ENCODE assay signal across 19 mouse cellular contexts in the genomic region with DNA sequence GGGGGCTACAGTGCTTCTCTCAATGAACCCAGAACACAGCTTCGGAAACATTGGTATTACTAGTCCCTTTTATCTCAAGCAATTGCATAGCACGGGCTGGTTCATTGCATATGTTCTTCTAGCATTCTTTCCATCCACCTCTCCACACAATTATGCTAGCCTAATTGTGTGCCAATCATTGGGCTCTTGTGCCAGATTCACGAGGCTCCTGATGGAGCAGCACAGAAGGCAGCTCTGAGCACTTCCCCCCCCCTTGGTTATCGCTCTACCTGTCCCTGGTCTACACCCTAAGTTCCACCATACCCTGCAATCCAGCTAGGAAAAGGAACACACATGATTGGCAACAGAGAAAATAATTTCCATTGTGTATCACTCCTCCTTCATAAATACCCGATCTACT. TPM values are rescaled to one million over a fixed set of nuclear protein-coding genes. Genes with fewer than 3 reads are reported as not detected.
DNase-seq lines count a peak whose midpoint lies in the region; ATAC-seq and TF ChIP-seq lines count a peak whose summit lies in the region.
"Had no signal": no experiment of that assay in that cellular context is flagged by ENCODE, and none has a peak within 500 bp of the region (broad histone marks: within the 10 kb centered on the region; RNA-seq: fewer than 3 reads in every experiment).

No protein-coding gene starts in this region.

- no peak for TF ChIP-seq CTCF in intestine, postnatal 0 days (IDR thresholded peaks at IDR 0.05; ENCODE audit: low read depth)

- intact Hi-C loops in heart, postnatal 14 days (cut with DNase I), result no loop called here

- H3K27ac ChIP-seq in intestine, postnatal 0 days (ENCODE audit: low read depth, low read length), result no peak overlapping the region
- H3K27ac ChIP-seq: embryonic facial prominence, embryonic 10.5 days; forebrain, embryonic 13.5 days; heart, adult 2 months; heart, embryonic 15.5 days; hindbrain, embryonic 15.5 days had no signal

- ATAC-seq in intestine, postnatal 0 days, result no peak
- ATAC-seq: forebrain, embryonic 13.5 days; forebrain, postnatal 0 days; inflammation-experienced regulatory T-cells, adult 6 months had no signal

- no peaks in the 10 kb centered on the region for H3K27me3 ChIP-seq in intestine, postnatal 0 days (replicated peaks; ENCODE audit: control insufficient read depth, insufficient read depth, low read length)
- H3K27me3 ChIP-seq: forebrain, embryonic 13.5 days; heart, embryonic 15.5 days; hindbrain, embryonic 15.5 days had no signal

- peak; percentile 54 for DNase-seq in cerebellum, adult 11-12 months
- no peak for DNase-seq in cerebellum, postnatal 4 days (ENCODE audit: low spot score in 2 of 2)
- DNase-seq in cerebellum, adult 8-10 months, result peak; percentile 21
- DNase-seq in cerebellum, postnatal 14 days, result peak; percentile 24 to 48
- DNase-seq in heart, postnatal 14 days, result no peak
- no peak for DNase-seq in layer of hippocampus, adult 8-10 months (ENCODE audit: low spot score in 2 of 2)
- DNase-seq: adrenal gland, postnatal 10 days; forebrain, postnatal 0 days; gastrocnemius, postnatal 14 days; heart, adult 2 months; kidney, adult 11 months had no signal

- H3K9me3 ChIP-seq in intestine, postnatal 0 days (ENCODE audit: control insufficient read depth), result no peaks in the 10 kb centered on the region
- H3K9me3 ChIP-seq: embryonic facial prominence, embryonic 10.5 days; forebrain, embryonic 13.5 days; heart, embryonic 15.5 days; hindbrain, embryonic 15.5 days had no signal

- H3K4me1 ChIP-seq in intestine, postnatal 0 days (replicated peaks; ENCODE audit: control insufficient read depth, insufficient read depth, low read length), result no peaks in the 10 kb centered on the region
- H3K4me1 ChIP-seq: forebrain, embryonic 13.5 days; hindbrain, embryonic 15.5 days had no signal

- no peak overlapping the region for H3K9ac ChIP-seq in intestine, postnatal 0 days (ENCODE audit: low read depth, low read length)
- H3K9ac ChIP-seq: forebrain, embryonic 13.5 days; forebrain, postnatal 0 days; heart, embryonic 15.5 days; hindbrain, embryonic 15.5 days had no signal

- WGBS in intestine, postnatal 0 days, result 85% methylated on average over 5 of the region's 5 CpGs

- no peaks in the 10 kb centered on the region for H3K36me3 ChIP-seq in intestine, postnatal 0 days (ENCODE audit: control insufficient read depth, insufficient read depth)
- H3K36me3 ChIP-seq: embryonic facial prominence, embryonic 10.5 days; heart, embryonic 15.5 days; hindbrain, embryonic 15.5 days had no signal

- no peak overlapping the region for H3K4me2 ChIP-seq in intestine, postnatal 0 days (replicated peaks; ENCODE audit: low read depth)
- H3K4me2 ChIP-seq: forebrain, embryonic 13.5 days; heart, embryonic 11.5 days; heart, embryonic 15.5 days; hindbrain, embryonic 15.5 days had no signal

- H3K4me3 ChIP-seq in intestine, postnatal 0 days (ENCODE audit: low read depth, low read length), result no peak overlapping the region
- H3K4me3 ChIP-seq: embryonic facial prominence, embryonic 10.5 days; forebrain, embryonic 13.5 days; heart, adult 2 months; heart, embryonic 15.5 days; hindbrain, embryonic 15.5 days had no signal

RNA-seq across cellular contexts. Expression of a gene that starts 43.4 kb away (rescaled TPM):
- total RNA-seq in heart, postnatal 14 days (2021), result 1 to 10 TPM; 5.9 to 7.8 TPM
- total RNA-seq in layer of hippocampus, adult 8-10 months (2022), result 10 to 100 TPM; 13.7 to 15.6 (median 14.6) TPM
- 5.0 and 5.5 TPM in 2 replicates for polyA plus RNA-seq in intestine, postnatal 0 days (2015; fragmentation: Nextera tagmentation; extraction: Ambion mirVana)
- total RNA-seq: MEL had no signal

Comparison
In these comparisons a context has a peak if more than half of its experiments do, and no peak if none do; other contexts are left out.
1. DNase-seq: peak in cerebellum, adult 11-12 months (single experiment), cerebellum, adult 8-10 months (single experiment) and cerebellum, postnatal 14 days (2 of 2); none in cerebellum, postnatal 4 days (0 of 2), heart, postnatal 14 days (0 of 2) and layer of hippocampus, adult 8-10 months (0 of 2).